Mouse (Mus musculus): Measurements from ENCODE around the gene Gm17783. TPM values are rescaled to one million over a fixed set of nuclear protein-coding genes. Genes with fewer than 3 reads are reported as not detected.

Gm17783 gene
- not detected in 2 replicates for total RNA-seq (2014; rRNA removed)
- not detected in 2 replicates for polyA plus RNA-seq (2015; fragmentation: Nextera tagmentation; extraction: Ambion mirVana)

- Histone ChIP-seq H3K9ac (replicated peaks; ENCODE audit: low read length) (no peak within 1 kb of the TSS), H3K36me3 (ENCODE audit: insufficient read depth, low read length) (no peaks in the 10 kb centered on the region), H3K27ac (no peak within 1 kb of the TSS), H3K4me3 (ENCODE audit: low read length) (no peak within 1 kb of the TSS), H3K9me3 (ENCODE audit: low read length) (no peaks in the 10 kb centered on the region), H3K27me3 (ENCODE audit: insufficient read depth, low read length) (no peaks in the 10 kb centered on the region), H3K4me1 (ENCODE audit: insufficient read depth, low read length) (no peaks in the 10 kb centered on the region), H3K4me2 (ENCODE audit: low read depth, low read length) (no peak within 1 kb of the TSS)
- ATAC-seq, result no peak
- WGBS, result 86% methylated on average over 4 of the region's 4 CpGs
- DNase-seq (ENCODE audit: low spot score), result no peak
- TF ChIP-seq CTCF (IDR thresholded peaks at IDR 0.05; ENCODE audit: low read depth), result no peak
These were observed at the start of gene Gm17783 for GRCm38 (mm10) chr16:45531950-45532349. Gene Gm17783 (minus strand): TSS chr16:45532050.

- ATAC-seq (no peak), DNase-seq (ENCODE audit: low spot score) (no peak)
- Histone ChIP-seq H3K27ac (no peak overlapping the region), H3K4me1 (ENCODE audit: insufficient read depth, low read length) (no peaks in the 10 kb centered on the region), H3K36me3 (ENCODE audit: insufficient read depth, low read length) (no peaks in the 10 kb centered on the region), H3K27me3 (ENCODE audit: insufficient read depth, low read length) (no peaks in the 10 kb centered on the region), H3K4me3 (ENCODE audit: low read length) (no peak overlapping the region), H3K4me2 (ENCODE audit: low read depth, low read length) (no peak overlapping the region), H3K9ac (replicated peaks; ENCODE audit: low read length) (no peak overlapping the region), H3K9me3 (ENCODE audit: low read length) (no peaks in the 10 kb centered on the region)
- TF ChIP-seq CTCF (IDR thresholded peaks at IDR 0.05; ENCODE audit: low read depth), result no peak
- 67% methylated on average over 12 of the region's 12 CpGs for WGBS
These were observed 48.0 kb upstream of the Gm17783 start for GRCm38 (mm10) chr16:45579883-45580282.

DNA sequence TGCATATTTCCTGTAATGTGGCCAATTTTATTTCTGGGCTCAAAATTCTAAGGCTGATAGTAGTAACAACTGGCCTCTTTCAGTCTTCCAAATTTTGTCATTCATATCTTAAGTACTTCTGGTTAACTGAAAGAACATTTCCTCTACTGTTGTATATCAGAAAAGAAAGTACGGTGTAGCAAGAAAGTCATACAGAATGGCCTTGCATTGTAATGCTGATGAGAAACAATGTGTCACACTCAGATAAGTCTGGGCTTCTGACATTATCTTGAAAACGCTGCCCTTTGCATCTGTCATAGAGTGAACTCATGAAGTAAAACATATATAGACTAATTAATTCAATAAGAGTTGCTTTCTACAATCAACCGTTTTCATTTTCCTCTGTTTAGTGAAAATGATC, 40.5 kb upstream of the Gm17783 start:
- H3K27ac ChIP-seq, result no peak overlapping the region
- H3K4me3 ChIP-seq (ENCODE audit: low read length), result no peak overlapping the region
- no peak overlapping the region for H3K4me2 ChIP-seq (ENCODE audit: low read depth, low read length)
- H3K36me3 ChIP-seq (ENCODE audit: insufficient read depth, low read length), result no peaks in the 10 kb centered on the region
- H3K9me3 ChIP-seq (ENCODE audit: low read length), result no peaks in the 10 kb centered on the region
- WGBS, result 84% methylated on average over 3 of the region's 3 CpGs
- TF ChIP-seq CTCF (IDR thresholded peaks at IDR 0.05; ENCODE audit: low read depth), result no peak
- DNase-seq (ENCODE audit: low spot score) (no peak), ATAC-seq (no peak)
- H3K9ac ChIP-seq (replicated peaks; ENCODE audit: low read length), result no peak overlapping the region
- no peaks in the 10 kb centered on the region for H3K27me3 ChIP-seq (ENCODE audit: insufficient read depth, low read length)
- H3K4me1 ChIP-seq (ENCODE audit: insufficient read depth, low read length), result no peaks in the 10 kb centered on the region

DNA sequence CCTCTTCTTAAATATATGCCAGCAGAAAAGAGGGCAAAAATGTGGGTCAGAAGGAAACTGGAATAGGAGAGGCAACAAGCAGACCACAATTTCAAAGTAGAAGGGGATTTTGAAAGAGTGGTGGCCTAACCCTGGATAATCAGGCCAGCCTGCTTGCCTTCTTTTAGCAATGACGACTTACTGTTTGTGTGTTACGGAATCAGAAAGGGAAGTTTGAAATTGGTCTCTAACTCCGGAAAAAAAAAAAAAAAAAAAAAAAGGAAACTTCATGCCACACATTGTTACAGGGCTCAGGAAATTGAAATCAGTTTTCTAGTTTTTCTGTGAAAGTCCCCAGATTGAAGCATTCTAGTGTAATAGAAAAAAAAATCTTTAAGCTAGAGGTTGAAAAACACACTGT, 29.9 kb upstream of the Gm17783 start:
- whole genome bisulfite sequencing, result 65% methylated on average over 3 of the region's 3 CpGs
- DNase-seq (ENCODE audit: low spot score) (no peak), ATAC-seq (no peak)
- Histone ChIP-seq H3K27ac (no peak overlapping the region), H3K4me3 (ENCODE audit: low read length) (no peak overlapping the region), H3K4me1 (ENCODE audit: insufficient read depth, low read length) (no peaks in the 10 kb centered on the region), H3K9ac (replicated peaks; ENCODE audit: low read length) (no peak overlapping the region), H3K4me2 (ENCODE audit: low read depth, low read length) (no peak overlapping the region), H3K36me3 (ENCODE audit: insufficient read depth, low read length) (no peaks in the 10 kb centered on the region), H3K27me3 (ENCODE audit: insufficient read depth, low read length) (no peaks in the 10 kb centered on the region), H3K9me3 (ENCODE audit: low read length) (no peaks in the 10 kb centered on the region)
- no peak for TF ChIP-seq CTCF (IDR thresholded peaks at IDR 0.05; ENCODE audit: low read depth)

- Histone ChIP-seq H3K9me3 (ENCODE audit: low read length) (no peaks in the 10 kb centered on the region), H3K27ac (no peak overlapping the region), H3K4me3 (ENCODE audit: low read length) (no peak overlapping the region), H3K9ac (replicated peaks; ENCODE audit: low read length) (no peak overlapping the region), H3K36me3 (ENCODE audit: insufficient read depth, low read length) (no peaks in the 10 kb centered on the region), H3K4me1 (ENCODE audit: insufficient read depth, low read length) (no peaks in the 10 kb centered on the region), H3K4me2 (ENCODE audit: low read depth, low read length) (no peak overlapping the region), H3K27me3 (ENCODE audit: insufficient read depth, low read length) (no peaks in the 10 kb centered on the region)
- no peak for ATAC-seq
- 90% methylated on average over 2 of the region's 2 CpGs for WGBS
- TF ChIP-seq CTCF (IDR thresholded peaks at IDR 0.05; ENCODE audit: low read depth), result no peak
- no peak for DNase-seq (ENCODE audit: low spot score)
These were observed 19.7 kb upstream of the Gm17783 start for GRCm38 (mm10) chr16:45551579-45551978.

GRCm38 (mm10) chr16:45547982-45548381, 16.1 kb upstream of the Gm17783 start:
- no peak overlapping the region for H3K4me3 ChIP-seq (ENCODE audit: low read length)
- H3K9ac ChIP-seq (replicated peaks; ENCODE audit: low read length), result no peak overlapping the region
- H3K4me2 ChIP-seq (ENCODE audit: low read depth, low read length), result no peak overlapping the region
- no peaks in the 10 kb centered on the region for H3K9me3 ChIP-seq (ENCODE audit: low read length)
- no peaks in the 10 kb centered on the region for H3K4me1 ChIP-seq (ENCODE audit: insufficient read depth, low read length)
- H3K27me3 ChIP-seq (ENCODE audit: insufficient read depth, low read length), result no peaks in the 10 kb centered on the region
- ATAC-seq (no peak), DNase-seq (ENCODE audit: low spot score) (no peak)
- no peak for TF ChIP-seq CTCF (IDR thresholded peaks at IDR 0.05; ENCODE audit: low read depth)
- no peaks in the 10 kb centered on the region for H3K36me3 ChIP-seq (ENCODE audit: insufficient read depth, low read length)
- no peak overlapping the region for H3K27ac ChIP-seq

- Histone ChIP-seq H3K27me3 (ENCODE audit: insufficient read depth, low read length) (no peaks in the 10 kb centered on the region), H3K4me2 (ENCODE audit: low read depth, low read length) (no peak overlapping the region), H3K9ac (replicated peaks; ENCODE audit: low read length) (no peak overlapping the region), H3K36me3 (ENCODE audit: insufficient read depth, low read length) (no peaks in the 10 kb centered on the region), H3K4me1 (ENCODE audit: insufficient read depth, low read length) (no peaks in the 10 kb centered on the region), H3K4me3 (ENCODE audit: low read length) (no peak overlapping the region), H3K27ac (no peak overlapping the region), H3K9me3 (ENCODE audit: low read length) (no peaks in the 10 kb centered on the region)
- TF ChIP-seq CTCF (IDR thresholded peaks at IDR 0.05; ENCODE audit: low read depth), result no peak
- DNase-seq (ENCODE audit: low spot score) (no peak), ATAC-seq (no peak)
- WGBS, result 92% methylated on average over 3 of the region's 3 CpGs
These were observed 12.5 kb upstream of the Gm17783 start for GRCm38 (mm10) chr16:45544341-45544740.

Data from hindbrain, postnatal 0 days (tissue).